9 mouse cellular contexts compared by ENCODE assay signal in the genomic region with DNA sequence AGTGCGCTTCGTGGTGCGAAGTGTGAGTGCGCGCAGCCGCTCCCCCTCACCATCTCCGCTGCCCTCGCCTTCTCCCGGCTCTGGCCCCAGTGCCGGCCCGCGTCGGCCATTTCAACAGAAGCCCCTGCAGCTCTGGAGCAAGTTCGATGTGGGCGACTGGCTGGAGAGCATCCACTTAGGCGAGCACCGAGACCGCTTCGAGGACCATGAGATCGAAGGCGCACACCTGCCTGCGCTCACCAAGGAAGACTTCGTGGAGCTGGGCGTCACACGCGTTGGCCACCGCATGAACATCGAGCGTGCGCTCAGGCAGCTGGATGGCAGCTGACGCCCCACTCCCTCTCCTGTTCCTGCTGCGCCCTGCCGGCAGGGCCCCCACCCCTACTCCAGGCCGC. TPM values are rescaled to one million over a fixed set of nuclear protein-coding genes. Genes with fewer than 3 reads are reported as not detected.
DNase-seq lines count a peak whose midpoint lies in the region; ATAC-seq and TF ChIP-seq lines count a peak whose summit lies in the region.
"Had no signal": no experiment of that assay in that cellular context is flagged by ENCODE, and none has a peak within 500 bp of the region (broad histone marks: within the 10 kb centered on the region; RNA-seq: fewer than 3 reads in every experiment).

No protein-coding gene starts in this region.

- no peaks in the 10 kb centered on the region for H3K9me3 ChIP-seq in liver, embryonic 13.5 days (replicated peaks)

- WGBS in liver, embryonic 13.5 days (ENCODE audit: insufficient replicate concordance) = 53% methylated on average over 34 of the region's 34 CpGs

- DNase-seq in heart, adult 11 months = peak; percentile 89
- DNase-seq in heart, postnatal 10 days = no peak
- DNase-seq in testis, postnatal 10 days (ENCODE audit: low spot score) = no peak
- no peak for DNase-seq in liver, embryonic 13.5 days
- DNase-seq in right cerebral cortex, postnatal 4 days = no peak
- DNase-seq in urinary bladder, postnatal 10 days (ENCODE audit: low spot score) = no peak

- no peak for TF ChIP-seq POLR2A in testis, adult 2 months (IDR thresholded peaks at IDR 0.05; ENCODE audit: control insufficient read depth, low read depth, low read length)

- TF ChIP-seq CTCF in testis, adult 2 months (IDR thresholded peaks at IDR 0.05; ENCODE audit: control insufficient read depth, insufficient read depth, insufficient replicate concordance, low read depth, low read length) = no peak

- no peak overlapping the region for H3K9ac ChIP-seq in liver, embryonic 13.5 days

- H3K27ac ChIP-seq in testis, adult 2 months (ENCODE audit: control insufficient read depth, insufficient read depth, low read depth, low read length) = no peak overlapping the region
- H3K27ac ChIP-seq in liver, embryonic 13.5 days = no peak overlapping the region
- H3K27ac ChIP-seq: macrophage had no signal

- intact Hi-C loops in heart, postnatal 10 days (cut with DNase I) = no loop called here

- H3K4me1 ChIP-seq in testis, adult 2 months (ENCODE audit: control insufficient read depth, insufficient read depth, low read length) = peaks cover 12% of the 10 kb centered on the region
- H3K4me1 ChIP-seq in liver, embryonic 13.5 days (replicated peaks) = peaks cover 10% of the 10 kb centered on the region; the same call in 1 of the 2 replicates

- no peaks in the 10 kb centered on the region for H3K27me3 ChIP-seq in testis, adult 2 months (ENCODE audit: control insufficient read depth, insufficient read depth, low read length)
- H3K27me3 ChIP-seq in liver, embryonic 13.5 days = peaks cover 27% of the 10 kb centered on the region

- ATAC-seq in liver, embryonic 13.5 days (ENCODE audit: low read depth) = no peak; the same call in 1 of the 2 replicates
- ATAC-seq in erythroid progenitor cell, adult 5-6 weeks (replicated peaks; ENCODE audit: low FRiP score, poor library complexity, severe bottlenecking) = no peak

- H3K4me2 ChIP-seq in liver, embryonic 13.5 days = 0 out of 2 replicates have a peak overlapping the region, but pooled peaks have one; percentile 8

- H3K36me3 ChIP-seq in testis, adult 2 months (ENCODE audit: control insufficient read depth, insufficient read depth, low read length) = no peaks in the 10 kb centered on the region
- no peaks in the 10 kb centered on the region for H3K36me3 ChIP-seq in liver, embryonic 13.5 days

- H3K4me3 ChIP-seq in testis, adult 2 months (ENCODE audit: control insufficient read depth, low read depth, low read length) = peak overlapping the region; percentile 2
- H3K4me3 ChIP-seq in liver, embryonic 13.5 days (replicated peaks) = no peak overlapping the region

RNA-seq across cellular contexts. Expression of a gene that starts 10.1 kb away (rescaled TPM):
- total RNA-seq in heart, postnatal 10 days (2021) = 1 to 10 TPM in 1 of 2 experiments, under 1 TPM in 1; 0.55 to 1.5 TPM
- polyA plus RNA-seq in testis, adult 2 months (2012; rRNA removed) = 522 and 549 TPM in 2 replicates
- 0.06 TPM in 1 of 2 replicates, not detected in the other for polyA plus RNA-seq in liver, embryonic 13.5 days (2015; fragmentation: Nextera tagmentation; extraction: Ambion mirVana)
- total RNA-seq in erythroid progenitor cell, adult 5-6 weeks (2015; ENCODE audit: low replicate concordance) = not detected in 2 replicates
- not detected in 2 replicates for total RNA-seq in erythroid progenitor cell, adult 5-6 weeks (2017; ENCODE audit: low replicate concordance)
- polyA plus RNA-seq: macrophage had no signal

RNA-seq across cellular contexts. Expression of a gene that starts 33.7 kb away (rescaled TPM):
- total RNA-seq in heart, postnatal 10 days (2021) = 1 to 10 TPM; 8.0 to 9.1 TPM
- 91.2 and 108 TPM in 2 replicates for polyA plus RNA-seq in testis, adult 2 months (2012; rRNA removed)
- 7.1 and 9.1 TPM in 2 replicates for polyA plus RNA-seq in liver, embryonic 13.5 days (2015; fragmentation: Nextera tagmentation; extraction: Ambion mirVana)
- total RNA-seq in erythroid progenitor cell, adult 5-6 weeks (2015; ENCODE audit: low replicate concordance) = not detected in 2 replicates
- total RNA-seq in erythroid progenitor cell, adult 5-6 weeks (2017; ENCODE audit: low replicate concordance) = 4.4 TPM in 1 of 2 replicates, not detected in the other

RNA-seq across cellular contexts. Expression of a gene that starts 58.6 kb away (rescaled TPM):
- total RNA-seq in heart, postnatal 10 days (2021) = 10 to 100 TPM; 82.6 to 86.1 TPM
- 1.1 and 1.8 TPM in 2 replicates for polyA plus RNA-seq in testis, adult 2 months (2012; rRNA removed)
- polyA plus RNA-seq in liver, embryonic 13.5 days (2015; fragmentation: Nextera tagmentation; extraction: Ambion mirVana) = 0.23 and 0.43 TPM in 2 replicates
- total RNA-seq in erythroid progenitor cell, adult 5-6 weeks (2015; ENCODE audit: low replicate concordance) = 0.72 TPM in 1 of 2 replicates, not detected in the other
- total RNA-seq in erythroid progenitor cell, adult 5-6 weeks (2017; ENCODE audit: low replicate concordance) = 0.39 and 0.61 TPM in 2 replicates
- polyA plus RNA-seq: macrophage had no signal

Comparison
In these comparisons a context has a peak if more than half of its experiments do, and no peak if none do; other contexts are left out.
1. RNA of a gene that starts 58.6 kb away (total RNA-seq): 82.6 to 86.1 TPM in heart, postnatal 10 days; 0.39 to 0.72 TPM in erythroid progenitor cell, adult 5-6 weeks; every median in the first group is over 10 times any median in the second.